Mouse (Mus musculus) forebrain, embryonic 14.5 days (tissue): ENCODE measurements around the gene Sf3a2. TPM values are rescaled to one million over a fixed set of nuclear protein-coding genes. Genes with fewer than 3 reads are reported as not detected.
"Not testable (repeated sequence)": the region's sequence is repeated elsewhere in the genome, so short reads cannot be mapped to it uniquely, and the experiment has no call there.

Source experiments
- ATAC-seq: fragments of 200-750 bp; cut with Nextera tagmentation; 2 replicates; pipeline ENCODE4 v1.8.0; 2017; ENCODE audit warnings: mild to moderate bottlenecking, moderate library complexity
- DNase-seq: peaks from one replicate; pipeline ENCODE4 v3.0.0-alpha.2; 2015; ENCODE audit warnings: low spot score
- H3K27ac ChIP-seq: fragments of 300-500 bp; sonication (generic); 2 replicates; pipeline ENCODE4 v1.5.1; 2014; ENCODE audit warnings: low read depth, mild to moderate bottlenecking, control low read depth, low read length, moderate library complexity
- H3K27me3 ChIP-seq: fragments of 300-500 bp; sonication (generic); replicated peaks from 2 replicates; pipeline ENCODE4 v1.6.1; 2014; ENCODE audit warnings: low read length, control low read depth, mixed read lengths; ENCODE audit not compliant: control insufficient read depth, insufficient read depth
- H3K36me3 ChIP-seq: fragments of 300-500 bp; sonication (generic); 2 replicates; pipeline ENCODE4 v1.6.1; 2014; ENCODE audit warnings: low read length, control low read depth; ENCODE audit not compliant: control insufficient read depth, insufficient read depth
- H3K4me1 ChIP-seq: fragments of 300-500 bp; sonication (generic); 2 replicates; pipeline ENCODE4 v1.6.1; 2014; ENCODE audit warnings: antibody characterized with exemption, low read length, control low read depth; ENCODE audit not compliant: control insufficient read depth, insufficient read depth
- H3K4me2 ChIP-seq: fragments of 300-500 bp; sonication (generic); 2 replicates; pipeline ENCODE4 v1.6.1; 2014; ENCODE audit warnings: mild to moderate bottlenecking, control low read depth, low read length
- H3K4me3 ChIP-seq: fragments of 300-500 bp; sonication (generic); 2 replicates; pipeline ENCODE4 v1.5.1; 2014; ENCODE audit warnings: low read depth, low read length, control low read depth
- H3K9ac ChIP-seq: fragments of 300-500 bp; sonication (generic); 2 replicates; pipeline ENCODE4 v1.6.1; 2014; ENCODE audit warnings: mild to moderate bottlenecking, low read length, control low read depth, moderate library complexity
- H3K9me3 ChIP-seq: fragments of 300-500 bp; sonication (generic); replicated peaks from 2 replicates; pipeline ENCODE4 v1.6.1; 2016; ENCODE audit warnings: low read length, control low read depth, mixed read lengths; ENCODE audit not compliant: control insufficient read depth
- WGBS: fragments of 180-500 bp; shearing (Covaris S2); extraction: QIAGEN DNeasy Blood & Tissue Kit; methylation state at CpG from one replicate; pipeline ENCODE4 v1.1.7; 2014; 5-methylcytosine and 5-hydroxymethylcytosine counted together
- polyA plus RNA-seq: library from polyadenylated mRNA; unstranded; fragments of >200 nt; fragmentation: Nextera tagmentation; extraction: Ambion mirVana; gene quantifications from 2 replicates; pipeline ENCODE4 v1.2.1, GENCODE M21; 2014

The Sf3a2 gene
- polyA plus RNA-seq, 1 experiment from 2014 or later = 66.6 TPM

- H3K4me2 ChIP-seq = no peak overlapping the region
- peaks cover 3% of the 10 kb centered on the region; the same call in 1 of the 2 replicates for H3K4me1 ChIP-seq
- WGBS = 67% methylated on average over 7 of the region's 7 CpGs
- H3K27ac ChIP-seq = no peak overlapping the region
- ATAC-seq (no peak), DNase-seq (no peak)
- H3K9me3 ChIP-seq = no peaks in the 10 kb centered on the region
- no peaks in the 10 kb centered on the region for H3K36me3 ChIP-seq
- H3K4me3 ChIP-seq = no peak overlapping the region
- peaks cover 7% of the 10 kb centered on the region for H3K27me3 ChIP-seq
- H3K9ac ChIP-seq = no peak overlapping the region
Measured at GRCm38 (mm10) chr10:80814800-80815199, 16.8 kb downstream of the Sf3a2 start.

GRCm38 (mm10) chr10:80816303-80816702 lies 18.3 kb downstream of the Sf3a2 start:
- H3K4me3 ChIP-seq, ATAC-seq, H3K4me1 ChIP-seq, H3K27ac ChIP-seq, H3K9me3 ChIP-seq, H3K9ac ChIP-seq, H3K4me2 ChIP-seq, H3K27me3 ChIP-seq, H3K36me3 ChIP-seq, DNase-seq: not testable (repeated sequence)
- 83% methylated on average over 3 of the region's 3 CpGs for whole genome bisulfite sequencing

- WGBS = 70% methylated on average over 2 of the region's 2 CpGs
- Histone ChIP-seq H3K27ac (no peak overlapping the region), H3K9me3 (no peaks in the 10 kb centered on the region), H3K36me3 (no peaks in the 10 kb centered on the region), H3K4me2 (no peak overlapping the region), H3K9ac (no peak overlapping the region), H3K4me3 (no peak overlapping the region), H3K27me3 (no peaks in the 10 kb centered on the region), H3K4me1 (no peaks in the 10 kb centered on the region)
- DNase-seq (no peak), ATAC-seq (no peak)
Measured at GRCm38 (mm10) chr10:80817164-80817563, 19.2 kb downstream of the Sf3a2 start.

- H3K9ac ChIP-seq, H3K36me3 ChIP-seq, H3K27me3 ChIP-seq, H3K4me3 ChIP-seq, H3K27ac ChIP-seq, ATAC-seq, H3K9me3 ChIP-seq, H3K4me2 ChIP-seq, H3K4me1 ChIP-seq, DNase-seq: not testable (repeated sequence)
- WGBS = 84% methylated on average over 7 of the region's 7 CpGs
Measured at GRCm38 (mm10) chr10:80817955-80818354, 20.0 kb downstream of the Sf3a2 start.

- H3K9me3 ChIP-seq = no peaks in the 10 kb centered on the region
- H3K4me3 ChIP-seq = no peak overlapping the region
- H3K27ac ChIP-seq = no peak overlapping the region
- ATAC-seq = no peak
- H3K9ac ChIP-seq = no peak overlapping the region
- no peak for DNase-seq
- WGBS = 59% methylated on average over 6 of the region's 6 CpGs
- no peaks in the 10 kb centered on the region for H3K4me1 ChIP-seq
- H3K36me3 ChIP-seq = no peaks in the 10 kb centered on the region
- H3K27me3 ChIP-seq = no peaks in the 10 kb centered on the region
- H3K4me2 ChIP-seq = no peak overlapping the region
Measured at GRCm38 (mm10) chr10:80818599-80819281, 20.7 kb downstream of the Sf3a2 start.

GRCm38 (mm10) chr10:80819406-80819805 lies 21.4 kb downstream of the Sf3a2 start:
- no peak for ATAC-seq
- H3K36me3 ChIP-seq = no peaks in the 10 kb centered on the region
- no peak for DNase-seq
- no peak overlapping the region for H3K27ac ChIP-seq
- no peak overlapping the region for H3K4me2 ChIP-seq
- H3K9ac ChIP-seq = no peak overlapping the region
- WGBS = 51% methylated on average over 3 of the region's 3 CpGs
- H3K4me1 ChIP-seq = no peaks in the 10 kb centered on the region
- no peaks in the 10 kb centered on the region for H3K9me3 ChIP-seq
- H3K27me3 ChIP-seq = no peaks in the 10 kb centered on the region
- H3K4me3 ChIP-seq = no peak overlapping the region

- DNase-seq (peak; percentile 60), ATAC-seq (no peak)
- Histone ChIP-seq H3K36me3 (no peaks in the 10 kb centered on the region), H3K4me3 (no peak overlapping the region), H3K4me2 (no peak overlapping the region), H3K9ac (no peak overlapping the region), H3K27ac (no peak overlapping the region), H3K9me3 (no peaks in the 10 kb centered on the region), H3K27me3 (no peaks in the 10 kb centered on the region), H3K4me1 (no peaks in the 10 kb centered on the region)
- 48% methylated on average over 2 of the region's 2 CpGs for WGBS
Measured at GRCm38 (mm10) chr10:80821991-80822390, 24.0 kb downstream of the Sf3a2 start.

GRCm38 (mm10) chr10:80822528-80822927 lies 24.5 kb downstream of the Sf3a2 start:
- H3K27me3 ChIP-seq = no peaks in the 10 kb centered on the region
- ATAC-seq = no peak
- no peak overlapping the region for H3K4me2 ChIP-seq

GRCm38 (mm10) chr10:80823316-80823715 lies 25.3 kb downstream of the Sf3a2 start:
- no peak overlapping the region for H3K27ac ChIP-seq
- DNase-seq (no peak), ATAC-seq (no peak)
- H3K27me3 ChIP-seq = no peaks in the 10 kb centered on the region
- WGBS = 74% methylated on average over 1 of the region's 1 CpGs
- no peak overlapping the region for H3K4me3 ChIP-seq
- no peak overlapping the region for H3K9ac ChIP-seq
- 0 out of 2 replicates have a peak, but pooled peaks cover under 1% of the 10 kb centered on the region for H3K36me3 ChIP-seq
- peaks cover 5% of the 10 kb centered on the region for H3K4me1 ChIP-seq
- no peak overlapping the region for H3K4me2 ChIP-seq
- no peaks in the 10 kb centered on the region for H3K9me3 ChIP-seq

More at GRCm38 (mm10) chr10:80822528-80822927, 24.5 kb downstream of the Sf3a2 start:
- Histone ChIP-seq H3K4me3 (no peak overlapping the region), H3K9ac (no peak overlapping the region), H3K27ac (no peak overlapping the region), H3K4me1 (peaks cover under 1% of the 10 kb centered on the region), H3K36me3 (no peaks in the 10 kb centered on the region), H3K9me3 (no peaks in the 10 kb centered on the region)
- DNase-seq = no peak
- 91% methylated on average over 5 of the region's 5 CpGs for WGBS
